Mouse (Mus musculus) midbrain, postnatal 0 days (tissue): ENCODE results near the gene Fgf8. TPM values are rescaled to one million over a fixed set of nuclear protein-coding genes. Genes with fewer than 3 reads are reported as not detected.

Source experiments
- ATAC-seq: fragments of 200-750 bp; cut with Nextera tagmentation; 2 replicates; pipeline ENCODE4 v1.8.0; 2017; ENCODE audit warnings: moderate number of reproducible peaks, mild to moderate bottlenecking, moderate TSS enrichment, moderate library complexity; ENCODE audit not compliant: low FRiP score
- DNase-seq: peaks from one replicate; pipeline ENCODE4 v3.0.0-alpha.2; 2015; ENCODE audit warnings: low spot score
- H3K27ac ChIP-seq: fragments of 300-500 bp; sonication (generic); 2 replicates; pipeline ENCODE4 v1.5.1; 2014; ENCODE audit warnings: low read depth, mild to moderate bottlenecking, low read length, mixed read lengths
- H3K27me3 ChIP-seq: fragments of 300-500 bp; sonication (generic); 2 replicates; pipeline ENCODE4 v1.6.1; 2014; ENCODE audit warnings: low read length, control low read depth, mixed read lengths; ENCODE audit not compliant: insufficient read depth
- H3K36me3 ChIP-seq: fragments of 300-500 bp; sonication (generic); 2 replicates; pipeline ENCODE4 v1.6.1; 2014; ENCODE audit warnings: low read length, control low read depth, mixed read lengths; ENCODE audit not compliant: insufficient read depth
- H3K4me1 ChIP-seq: fragments of 300-500 bp; sonication (generic); 2 replicates; pipeline ENCODE4 v1.6.1; 2014; ENCODE audit warnings: mild to moderate bottlenecking, control low read depth, antibody characterized with exemption, low read length, mixed read lengths; ENCODE audit not compliant: insufficient read depth
- H3K4me2 ChIP-seq: fragments of 300-500 bp; sonication (generic); 2 replicates; pipeline ENCODE4 v1.6.1; 2014; ENCODE audit warnings: low read depth, mild to moderate bottlenecking, low read length, mixed read lengths; ENCODE audit not compliant: poor library complexity, severe bottlenecking
- H3K4me3 ChIP-seq: fragments of 300-500 bp; sonication (generic); 2 replicates; pipeline ENCODE4 v1.5.1; 2014; ENCODE audit warnings: low read depth, mild to moderate bottlenecking, low read length, moderate library complexity
- H3K9ac ChIP-seq: fragments of 300-500 bp; sonication (generic); replicated peaks from 2 replicates; pipeline ENCODE4 v1.6.1; 2014; ENCODE audit warnings: mild to moderate bottlenecking, low read length, moderate library complexity, mixed read lengths; ENCODE audit not compliant: poor library complexity, severe bottlenecking
- H3K9me3 ChIP-seq: fragments of 300-500 bp; sonication (generic); 2 replicates; pipeline ENCODE4 v1.6.1; 2016; ENCODE audit warnings: low read length, control low read depth
- CTCF ChIP-seq: IDR thresholded peaks from 2 replicates; pipeline ENCODE4 v1.5.1; 2016; ENCODE audit warnings: antibody characterized with exemption, mild to moderate bottlenecking
- WGBS: fragments of 180-500 bp; shearing (Covaris S2); extraction: QIAGEN DNeasy Blood & Tissue Kit; methylation state at CpG from one replicate; pipeline ENCODE4 v1.1.7; 2014; 5-methylcytosine and 5-hydroxymethylcytosine counted together
- polyA plus RNA-seq: library from polyadenylated mRNA; unstranded; fragments of >200 nt; fragmentation: Nextera tagmentation; extraction: Ambion mirVana; gene quantifications from 2 replicates; pipeline ENCODE4 v1.2.1, GENCODE M21; 2015
- total RNA-seq: library from RNA; depleted of rRNA; stranded (reverse); fragments of >200 nt; gene quantifications from 2 replicates; pipeline ENCODE4 v1.2.3, GENCODE M21; 2014

The Fgf8 gene
- total and polyA plus RNA-seq, 2 experiments from 2014 or later = 1.3 TPM; not detected in 1

DNA sequence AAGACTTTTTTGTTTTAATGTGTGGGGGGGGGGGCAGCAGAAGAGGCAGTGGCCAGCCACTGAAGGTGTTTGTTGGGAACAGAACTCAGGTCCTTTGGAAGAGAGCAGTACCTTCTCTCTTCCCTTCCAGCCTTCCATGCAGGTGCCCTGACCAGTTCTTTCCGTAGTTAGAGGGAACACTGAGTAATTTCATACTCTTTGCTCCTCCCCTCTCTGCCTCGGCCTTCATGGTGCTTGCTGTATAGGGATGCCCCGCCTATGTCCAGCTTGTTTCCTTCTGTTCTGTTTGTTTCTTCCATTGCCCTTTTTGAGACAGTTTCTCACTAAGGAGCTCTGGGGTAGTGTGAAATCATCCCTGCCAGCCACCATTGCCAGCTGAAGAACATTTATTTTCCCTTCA is 42.8 kb upstream of the Fgf8 start:
- DNase-seq (no peak), ATAC-seq (no peak)
- no peak overlapping the region for H3K4me3 ChIP-seq
- TF ChIP-seq CTCF = no peak
- H3K9me3 ChIP-seq = no peaks in the 10 kb centered on the region
- no peak overlapping the region for H3K4me2 ChIP-seq
- H3K36me3 ChIP-seq = no peaks in the 10 kb centered on the region
- WGBS = 56% methylated on average over 3 of the region's 3 CpGs
- no peak overlapping the region for H3K9ac ChIP-seq
- no peak overlapping the region for H3K27ac ChIP-seq
- H3K27me3 ChIP-seq = no peaks in the 10 kb centered on the region
- H3K4me1 ChIP-seq = peaks cover 7% of the 10 kb centered on the region; the same call in 1 of the 2 replicates

DNA sequence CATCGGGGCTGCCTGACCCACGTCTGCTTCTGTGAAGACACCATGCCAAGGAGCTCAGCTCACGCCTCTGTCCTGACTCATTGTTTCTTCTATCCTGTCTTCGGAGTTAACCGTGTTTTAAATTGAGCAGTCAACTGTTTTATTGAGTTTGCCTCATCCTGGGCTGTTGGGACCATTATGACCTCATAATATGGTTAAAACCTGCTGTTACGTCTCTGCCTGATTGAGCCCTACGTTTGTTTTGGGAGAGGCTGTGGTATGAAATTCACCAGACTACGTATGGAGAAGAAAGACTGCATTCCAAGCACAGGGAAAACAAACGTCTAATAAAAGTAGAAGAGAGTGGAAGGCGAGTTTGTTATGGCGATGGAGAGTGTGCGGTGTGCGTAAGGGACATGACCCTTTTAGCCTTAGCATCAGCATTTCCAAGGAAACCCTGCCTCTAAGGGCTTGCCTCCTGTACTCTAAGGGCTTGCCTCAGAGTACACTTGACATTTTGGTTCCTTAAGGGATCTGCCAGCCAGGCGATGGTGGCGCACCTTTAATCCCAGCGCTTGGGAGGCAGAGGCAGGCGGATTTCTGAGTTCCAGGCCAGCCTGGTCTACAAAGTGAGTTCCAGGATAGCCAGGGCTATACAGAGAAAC is 41.3 kb upstream of the Fgf8 start:
- 0 out of 2 replicates have a peak, but pooled peaks cover 3% of the 10 kb centered on the region for H3K36me3 ChIP-seq
- no peaks in the 10 kb centered on the region for H3K9me3 ChIP-seq
- WGBS = 33% methylated on average over 17 of the region's 17 CpGs
- H3K27ac ChIP-seq = 0 out of 2 replicates have a peak overlapping the region, but pooled peaks have one; percentile 13
- peak overlapping the region; percentile 44 for H3K4me2 ChIP-seq
- ATAC-seq (no peak), DNase-seq (no peak)
- no peak overlapping the region for H3K9ac ChIP-seq
- H3K4me3 ChIP-seq = peak overlapping the region; percentile 81; the same call in 1 of the 2 replicates
- H3K4me1 ChIP-seq = peaks cover 12% of the 10 kb centered on the region; the same call in 1 of the 2 replicates
- H3K27me3 ChIP-seq = no peaks in the 10 kb centered on the region
- TF ChIP-seq CTCF = no peak

DNA sequence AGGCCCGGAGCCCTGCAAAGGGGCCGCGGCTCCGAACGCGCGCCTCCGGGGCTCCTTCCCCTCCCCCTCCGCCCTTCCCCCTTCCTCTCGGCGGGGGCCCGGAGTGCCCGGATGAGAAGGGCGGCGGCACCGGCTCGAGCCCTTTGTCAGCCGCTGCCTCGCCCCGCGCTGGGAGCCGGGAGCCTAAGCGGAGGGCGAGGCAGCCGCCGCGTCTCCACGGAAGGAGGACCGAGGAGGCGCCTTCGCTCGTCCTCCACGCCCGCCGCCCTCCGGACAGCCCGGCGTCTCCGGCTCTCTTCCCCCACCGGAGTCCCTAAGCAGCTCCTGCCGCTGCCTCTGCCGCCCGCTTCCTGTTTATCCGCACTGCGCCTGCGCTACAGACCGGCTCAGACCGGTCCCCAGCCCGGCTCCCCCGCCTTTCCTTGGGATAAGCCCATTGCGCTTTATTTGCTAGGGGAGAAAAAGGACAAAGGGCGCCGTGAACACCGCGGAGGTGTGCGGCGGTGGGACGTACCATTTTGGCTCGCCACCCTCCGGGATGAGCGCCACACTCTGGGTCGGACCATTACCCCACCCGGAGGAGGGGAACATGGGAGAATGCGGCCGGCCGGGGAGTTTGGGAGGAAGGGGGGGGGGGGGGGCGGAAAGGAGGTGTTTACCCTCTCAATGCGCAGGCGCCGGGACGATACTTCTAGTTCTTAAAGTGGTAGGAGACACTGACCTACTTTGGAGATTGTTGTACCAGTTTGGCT is 40.6 kb upstream of the Fgf8 start, which contains the start of gene Mgea5:
TSS of gene Mgea5 (minus strand) at position 657 of the 752 bp plus-strand sequence.
- Histone ChIP-seq H3K4me3 (peak within 1 kb of the TSS; percentile 81), H3K4me1 (peaks cover 12% of the 10 kb centered on the region; the same call in 1 of the 2 replicates), H3K36me3 (0 out of 2 replicates have a peak, but pooled peaks cover 4% of the 10 kb centered on the region), H3K27ac (peak within 1 kb of the TSS; percentile 99), H3K9ac (peak within 1 kb of the TSS; percentile 96), H3K27me3 (no peaks in the 10 kb centered on the region), H3K4me2 (peak within 1 kb of the TSS; percentile 60), H3K9me3 (no peaks in the 10 kb centered on the region)
- TF ChIP-seq CTCF = no peak
- WGBS = under 1% methylated on average over 49 of the region's 71 CpGs
- peak; percentile 99 for DNase-seq
- peak; percentile 98 for ATAC-seq

DNA sequence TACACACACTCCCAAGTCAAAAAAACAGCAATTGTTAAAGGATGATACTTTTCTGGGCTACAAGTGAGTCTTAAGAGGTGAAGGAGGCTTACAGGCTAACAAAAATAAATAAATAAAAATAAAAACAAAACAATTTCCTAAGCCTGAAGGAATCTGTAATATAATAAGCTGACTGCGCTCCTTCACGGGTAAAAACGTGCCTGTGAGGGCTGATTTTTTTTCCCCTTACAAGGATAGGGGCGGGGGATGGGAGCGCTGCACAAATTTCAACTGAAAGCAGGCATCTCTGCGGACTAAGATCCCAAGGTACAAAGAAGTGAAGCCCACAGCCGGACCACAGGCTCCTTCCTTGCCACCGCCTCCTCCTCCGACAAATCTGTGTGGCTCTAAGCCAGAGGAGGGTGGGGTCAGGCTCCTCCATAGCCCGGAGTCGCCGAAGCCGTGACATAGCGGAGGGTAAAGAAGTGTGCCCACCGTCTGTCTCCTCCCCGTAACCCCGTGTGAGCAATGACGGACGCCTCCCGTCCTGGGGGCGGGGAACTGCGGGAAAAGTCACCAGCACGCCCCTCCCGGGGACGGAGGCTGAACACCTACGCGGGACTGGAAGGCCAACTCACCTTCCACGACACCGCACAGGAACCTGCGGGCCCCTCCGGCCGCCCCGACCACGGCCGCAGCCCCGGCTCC is 39.7 kb upstream of the Fgf8 start:
- Histone ChIP-seq H3K27ac (peak overlapping the region; percentile 99), H3K36me3 (0 out of 2 replicates have a peak, but pooled peaks cover 10% of the 10 kb centered on the region), H3K4me3 (peak overlapping the region; percentile 81), H3K9me3 (no peaks in the 10 kb centered on the region), H3K9ac (peak overlapping the region; percentile 96), H3K4me2 (peak overlapping the region; percentile 60), H3K4me1 (peaks cover 12% of the 10 kb centered on the region; the same call in 1 of the 2 replicates), H3K27me3 (no peaks in the 10 kb centered on the region)
- TF ChIP-seq CTCF = 0 out of 2 replicates have a peak, but pooled peaks have one; percentile 1
- WGBS = under 1% methylated on average over 34 of the region's 36 CpGs
- DNase-seq (peak; percentile 66), ATAC-seq (peak; percentile 39)

DNA sequence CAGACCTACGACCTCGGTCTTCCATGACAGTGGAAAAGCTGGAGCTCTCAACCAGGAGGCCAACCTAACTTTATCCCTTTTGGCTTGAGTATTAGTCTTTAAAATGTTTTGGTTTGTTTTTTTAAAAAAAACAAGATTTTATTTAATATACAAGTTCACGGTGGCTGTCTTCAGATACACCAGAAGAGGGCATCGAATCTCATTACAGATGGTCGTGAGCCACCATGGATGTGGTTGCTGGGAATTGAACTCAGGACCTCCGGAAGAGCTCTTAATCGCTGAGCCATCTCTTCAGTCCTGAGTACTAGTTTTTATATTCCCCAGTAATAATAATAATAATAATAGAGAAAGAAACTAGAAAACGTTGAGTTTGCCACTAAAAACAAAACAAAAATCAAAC is 39.0 kb upstream of the Fgf8 start:
- WGBS = 54% methylated on average over 8 of the region's 8 CpGs
- ATAC-seq (no peak), DNase-seq (no peak)
- H3K4me2 ChIP-seq = peak overlapping the region; percentile 60
- H3K9me3 ChIP-seq = no peaks in the 10 kb centered on the region
- H3K4me3 ChIP-seq = peak overlapping the region; percentile 81
- H3K4me1 ChIP-seq = peaks cover 12% of the 10 kb centered on the region; the same call in 1 of the 2 replicates
- peak; percentile 35 for TF ChIP-seq CTCF
- no peaks in the 10 kb centered on the region for H3K27me3 ChIP-seq
- no peak overlapping the region for H3K27ac ChIP-seq
- peaks cover 17% of the 10 kb centered on the region; the same call in 1 of the 2 replicates for H3K36me3 ChIP-seq
- no peak overlapping the region for H3K9ac ChIP-seq
